Comparison of ENCODE assay signal across 10 mouse cellular contexts in genomic region chr8:95330367-95330766, GRCm38 (mm10). TPM values are rescaled to one million over a fixed set of nuclear protein-coding genes. Genes with fewer than 3 reads are reported as not detected.
A peak's percentile ranks its signal among the peaks of the same experiment; 100 is the strongest.
DNase-seq lines count a peak whose midpoint lies in the region; ATAC-seq and TF ChIP-seq lines count a peak whose summit lies in the region.
"Had no signal": no experiment of that assay in that cellular context is flagged by ENCODE, and none has a peak within 500 bp of the region (broad histone marks: within the 10 kb centered on the region; RNA-seq: fewer than 3 reads in every experiment).

No protein-coding gene starts in this region.

- no peak for TF ChIP-seq POLR2A in thymus, adult 2 months (IDR thresholded peaks at IDR 0.05; ENCODE audit: control insufficient read depth, extremely low read depth, insufficient read depth, low read length, poor library complexity)

- no peak for DNase-seq in left cerebral cortex, adult 2 months (ENCODE audit: extremely low spot score in 1 of 2, low spot score in 2 of 2)
- no peak for DNase-seq in left cerebral cortex, adult 9 months (ENCODE audit: low spot score in 2 of 2)
- no peak for DNase-seq in forebrain, embryonic 10.5 days (ENCODE audit: extremely low spot score, low spot score)
- DNase-seq in limb, embryonic 11.5 days (ENCODE audit: low spot score): no peak
- no peak for DNase-seq in thymus, adult 2 months
- DNase-seq in natural killer cell, adult 2 months (ENCODE audit: low spot score in 2 of 2): no peak
- DNase-seq: cerebellum, adult 2 months had no signal

- peak overlapping the region; percentile 52 for H3K4me3 ChIP-seq in left cerebral cortex, adult 2 months
- H3K4me3 ChIP-seq in forebrain, embryonic 10.5 days: peak overlapping the region; percentile 89
- H3K4me3 ChIP-seq in limb, embryonic 11.5 days (ENCODE audit: low read depth, low read length): peak overlapping the region; percentile 86; the same call in 1 of the 2 replicates
- H3K4me3 ChIP-seq in neural tube, embryonic 12.5 days: peak overlapping the region; percentile 85
- no peak overlapping the region for H3K4me3 ChIP-seq in thymus, adult 2 months (ENCODE audit: control insufficient read depth, insufficient read depth, low read length)

- peaks cover 7% of the 10 kb centered on the region for H3K27me3 ChIP-seq in forebrain, embryonic 10.5 days (ENCODE audit: poor library complexity, severe bottlenecking)
- no peaks in the 10 kb centered on the region for H3K27me3 ChIP-seq in limb, embryonic 11.5 days (ENCODE audit: control insufficient read depth, insufficient read depth, low read length)
- no peaks in the 10 kb centered on the region for H3K27me3 ChIP-seq in neural tube, embryonic 12.5 days (replicated peaks)
- no peaks in the 10 kb centered on the region for H3K27me3 ChIP-seq in thymus, adult 2 months (ENCODE audit: control insufficient read depth, insufficient read depth, low read length)
- H3K27me3 ChIP-seq: Patski had no signal

- no peak for ATAC-seq in limb, embryonic 11.5 days (ENCODE audit: insufficient number of reproducible peaks, low FRiP score, low TSS enrichment, low read depth)
- no peak for ATAC-seq in neural tube, embryonic 12.5 days (ENCODE audit: low FRiP score, low read depth)
- ATAC-seq in cerebellum, adult (ENCODE audit: insufficient number of reproducible peaks, low FRiP score, low TSS enrichment): no peak

- H3K4me1 ChIP-seq in forebrain, embryonic 10.5 days: peaks cover 46% of the 10 kb centered on the region
- peaks cover 9% of the 10 kb centered on the region for H3K4me1 ChIP-seq in limb, embryonic 11.5 days (ENCODE audit: control insufficient read depth, insufficient read depth, low read length)
- H3K4me1 ChIP-seq in neural tube, embryonic 12.5 days: peaks cover 40% of the 10 kb centered on the region
- H3K4me1 ChIP-seq in thymus, adult 2 months (replicated peaks; ENCODE audit: control insufficient read depth, insufficient read depth, low read length): peaks cover 3% of the 10 kb centered on the region; the same call in 1 of the 2 replicates

- peak overlapping the region; percentile 79 for H3K4me2 ChIP-seq in limb, embryonic 11.5 days (ENCODE audit: low read depth, severe bottlenecking)
- peak overlapping the region; percentile 89 for H3K4me2 ChIP-seq in neural tube, embryonic 12.5 days (replicated peaks)

- H3K9ac ChIP-seq in limb, embryonic 11.5 days (ENCODE audit: low read length): no peak overlapping the region; the same call in 1 of the 2 replicates
- H3K9ac ChIP-seq in neural tube, embryonic 12.5 days: peak overlapping the region; percentile 93

- no peak for TF ChIP-seq CTCF in left cerebral cortex, adult 2 months (IDR thresholded peaks at IDR 0.05)
- TF ChIP-seq CTCF in thymus, adult 2 months (IDR thresholded peaks at IDR 0.05; ENCODE audit: borderline replicate concordance, control insufficient read depth, extremely low read depth, insufficient read depth, low read length, poor library complexity): no peak

- WGBS in forebrain, embryonic 10.5 days: 80% methylated on average over 1 of the region's 1 CpGs
- 97% methylated on average over 1 of the region's 1 CpGs for WGBS in limb, embryonic 11.5 days
- WGBS in neural tube, embryonic 12.5 days: 87% methylated on average over 1 of the region's 1 CpGs
- 95% methylated on average over 1 of the region's 1 CpGs for WGBS in thymus, adult 2 months

- H3K27ac ChIP-seq in left cerebral cortex, adult 2 months: peak overlapping the region; percentile 95; the same call in 1 of the 2 replicates
- H3K27ac ChIP-seq in forebrain, embryonic 10.5 days: peak overlapping the region; percentile 96
- no peak overlapping the region for H3K27ac ChIP-seq in limb, embryonic 11.5 days (replicated peaks; ENCODE audit: low read depth, low read length)
- H3K27ac ChIP-seq in neural tube, embryonic 12.5 days: no peak overlapping the region
- no peak overlapping the region for H3K27ac ChIP-seq in thymus, adult 2 months (ENCODE audit: control insufficient read depth, insufficient read depth, low read length)

- H3K36me3 ChIP-seq in forebrain, embryonic 10.5 days (replicated peaks): peaks cover 65% of the 10 kb centered on the region
- peaks cover 24% of the 10 kb centered on the region for H3K36me3 ChIP-seq in limb, embryonic 11.5 days (ENCODE audit: control insufficient read depth, insufficient read depth, low read length)
- H3K36me3 ChIP-seq in neural tube, embryonic 12.5 days: peaks cover 42% of the 10 kb centered on the region
- peaks cover 30% of the 10 kb centered on the region for H3K36me3 ChIP-seq in thymus, adult 2 months (ENCODE audit: control insufficient read depth, insufficient read depth, low read length)

- intact Hi-C loops in left cerebral cortex, adult 2 months (cut with DNase I): no loop called here

- H3K9me3 ChIP-seq in forebrain, embryonic 10.5 days: peaks cover 3% of the 10 kb centered on the region; the same call in 1 of the 2 replicates
- no peaks in the 10 kb centered on the region for H3K9me3 ChIP-seq in limb, embryonic 11.5 days (ENCODE audit: control insufficient read depth, low read length)
- no peaks in the 10 kb centered on the region for H3K9me3 ChIP-seq in neural tube, embryonic 12.5 days

RNA-seq across cellular contexts. Expression of gene Zfp319, which starts 1.4 kb away (rescaled TPM):
- 10 to 100 TPM; 16.6 to 17.7 TPM for total RNA-seq in left cerebral cortex, adult 2 months (2021)
- polyA plus RNA-seq in forebrain, embryonic 10.5 days (2016; fragmentation: Nextera tagmentation; extraction: Ambion mirVana): 10.6 and 10.7 TPM in 2 replicates
- 7.7 and 8.6 TPM in 2 replicates for polyA plus RNA-seq in limb, embryonic 11.5 days (2014; fragmentation: Nextera tagmentation; extraction: Ambion mirVana)
- 19.8 and 20.5 TPM in 2 replicates for polyA plus RNA-seq in neural tube, embryonic 12.5 days (2016; fragmentation: Nextera tagmentation; extraction: Ambion mirVana)
- polyA plus RNA-seq in thymus, adult 2 months (2012; rRNA removed): 30.7 and 34.8 TPM in 2 replicates

RNA-seq across cellular contexts. Expression of gene Usb1, which starts 1.7 kb away (rescaled TPM):
- total RNA-seq in left cerebral cortex, adult 2 months (2021): 10 to 100 TPM; 13.5 to 14.7 TPM
- polyA plus RNA-seq in forebrain, embryonic 10.5 days (2016; fragmentation: Nextera tagmentation; extraction: Ambion mirVana): 50.5 and 53.1 TPM in 2 replicates
- polyA plus RNA-seq in limb, embryonic 11.5 days (2014; fragmentation: Nextera tagmentation; extraction: Ambion mirVana): 37.0 and 43.0 TPM in 2 replicates
- polyA plus RNA-seq in neural tube, embryonic 12.5 days (2016; fragmentation: Nextera tagmentation; extraction: Ambion mirVana): 36.4 and 39.2 TPM in 2 replicates
- polyA plus RNA-seq in thymus, adult 2 months (2012; rRNA removed): 51.9 and 55.6 TPM in 2 replicates

RNA-seq across cellular contexts. Expression of gene Tepp, which starts 20.0 kb away (rescaled TPM):
- not detected for total RNA-seq in left cerebral cortex, adult 2 months (2021)
- not detected in 2 replicates for polyA plus RNA-seq in forebrain, embryonic 10.5 days (2016; fragmentation: Nextera tagmentation; extraction: Ambion mirVana)
- polyA plus RNA-seq in limb, embryonic 11.5 days (2014; fragmentation: Nextera tagmentation; extraction: Ambion mirVana): 0.27 TPM in 1 of 2 replicates, not detected in the other
- 0.50 TPM in 1 of 2 replicates, not detected in the other for polyA plus RNA-seq in neural tube, embryonic 12.5 days (2016; fragmentation: Nextera tagmentation; extraction: Ambion mirVana)
- polyA plus RNA-seq in thymus, adult 2 months (2012; rRNA removed): 0.97 and 2.1 TPM in 2 replicates
- polyA plus RNA-seq: Patski had no signal

RNA-seq across cellular contexts. Expression of gene Mmp15, which starts 21.7 kb away (rescaled TPM):
- 10 to 100 TPM; 16.7 to 21.0 TPM for total RNA-seq in left cerebral cortex, adult 2 months (2021)
- 11.1 TPM in 2 replicates for polyA plus RNA-seq in forebrain, embryonic 10.5 days (2016; fragmentation: Nextera tagmentation; extraction: Ambion mirVana)
- polyA plus RNA-seq in limb, embryonic 11.5 days (2014; fragmentation: Nextera tagmentation; extraction: Ambion mirVana): 9.6 and 11.0 TPM in 2 replicates
- 36.4 and 41.3 TPM in 2 replicates for polyA plus RNA-seq in neural tube, embryonic 12.5 days (2016; fragmentation: Nextera tagmentation; extraction: Ambion mirVana)
- 14.7 and 16.2 TPM in 2 replicates for polyA plus RNA-seq in thymus, adult 2 months (2012; rRNA removed)

RNA-seq across cellular contexts. Expression of gene Cngb1, which starts 24.0 kb away (rescaled TPM):
- total RNA-seq in left cerebral cortex, adult 2 months (2021): under 1 TPM; 0.23 to 0.56 TPM
- polyA plus RNA-seq in forebrain, embryonic 10.5 days (2016; fragmentation: Nextera tagmentation; extraction: Ambion mirVana): 0.14 and 0.25 TPM in 2 replicates
- not detected in 2 replicates for polyA plus RNA-seq in limb, embryonic 11.5 days (2014; fragmentation: Nextera tagmentation; extraction: Ambion mirVana)
- polyA plus RNA-seq in neural tube, embryonic 12.5 days (2016; fragmentation: Nextera tagmentation; extraction: Ambion mirVana): 0.47 and 0.85 TPM in 2 replicates
- polyA plus RNA-seq in thymus, adult 2 months (2012; rRNA removed): 0.68 and 0.94 TPM in 2 replicates

Comparison
In these comparisons a context has a peak if more than half of its experiments do, and no peak if none do; other contexts are left out.
1. H3K27ac ChIP-seq: peak in left cerebral cortex, adult 2 months (single experiment) and forebrain, embryonic 10.5 days (single experiment); none in limb, embryonic 11.5 days (single experiment), neural tube, embryonic 12.5 days (single experiment) and thymus, adult 2 months (single experiment).